In genomic region chr2:20662696-20663095, GRCm38 (mm10) we compare ENCODE assay signal across 22 mouse cellular contexts.
A peak's percentile ranks its signal among the peaks of the same experiment; 100 is the strongest.
DNase-seq lines count a peak whose midpoint lies in the region; TF ChIP-seq lines count a peak whose summit lies in the region.
"Had no signal": no experiment of that assay in that cellular context is flagged by ENCODE, and none has a peak within 500 bp of the region (broad histone marks: within the 10 kb centered on the region; RNA-seq: fewer than 3 reads in every experiment).

No protein-coding gene starts in this region.

- intact Hi-C loops in heart, adult 2 months (cut with DNase I) = no loop called here

- H3K9me3 ChIP-seq in E14TG2a.4 (ENCODE audit: low read length) (no peaks in the 10 kb centered on the region), ES-E14 (ENCODE audit: control insufficient read depth, insufficient read depth, low read depth, low read length) (no peaks in the 10 kb centered on the region)
- H3K9me3 ChIP-seq: embryonic facial prominence, embryonic 13.5 days; embryonic facial prominence, embryonic 15.5 days; forebrain, embryonic 10.5 days; forebrain, embryonic 12.5 days had no signal

- H3K27me3 ChIP-seq in heart, adult 2 months (ENCODE audit: control insufficient read depth, insufficient read depth, low read length) = no peaks in the 10 kb centered on the region
- H3K27me3 ChIP-seq in E14TG2a.4 (ENCODE audit: insufficient read depth, low read length) = no peaks in the 10 kb centered on the region
- H3K27me3 ChIP-seq: CH12.LX; embryonic facial prominence, embryonic 13.5 days; embryonic facial prominence, embryonic 15.5 days; forebrain, embryonic 12.5 days had no signal

- in situ Hi-C loops in ES-E14 (cut with MboI; ENCODE audit: low sequenced_read_pairs in 2 of 2, unreplicated experiment in 2 of 2) = no loop called here

- TF ChIP-seq POLR2A in heart, adult 2 months (IDR thresholded peaks at IDR 0.05; ENCODE audit: insufficient read depth, low read depth, low read length) = no peak

- no peak overlapping the region for H3K4me3 ChIP-seq in heart, adult 2 months
- H3K4me3 ChIP-seq in E14TG2a.4 (replicated peaks; ENCODE audit: low read length) (0 out of 2 replicates have a peak overlapping the region, but pooled peaks have one; percentile 7), ES-E14 (ENCODE audit: insufficient read depth in 1 of 2, low read depth in 1 of 2, low read length in 2 of 2, poor library complexity in 1 of 2, severe bottlenecking in 1 of 2) (no peak overlapping the region)
- H3K4me3 ChIP-seq: embryonic facial prominence, embryonic 13.5 days; embryonic facial prominence, embryonic 15.5 days; erythroblast, embryonic 14.5 days; forebrain, embryonic 10.5 days; forebrain, embryonic 12.5 days had no signal

- no peak for TF ChIP-seq EP300 in heart, adult 2 months (IDR thresholded peaks at IDR 0.05; ENCODE audit: insufficient read depth, low read depth, low read length)

- no peak overlapping the region for H3K27ac ChIP-seq in heart, adult 2 months
- H3K27ac ChIP-seq in ES-E14 (ENCODE audit: insufficient read depth, low read depth, low read length, poor library complexity, severe bottlenecking) = peak overlapping the region; percentile 46; the same call in 1 of the 2 replicates
- H3K27ac ChIP-seq: embryonic facial prominence, embryonic 13.5 days; embryonic facial prominence, embryonic 15.5 days; forebrain, embryonic 10.5 days; forebrain, embryonic 12.5 days had no signal

- H3K36me3 ChIP-seq in heart, adult 2 months (ENCODE audit: control insufficient read depth, insufficient read depth, low read length) = peaks cover 2% of the 10 kb centered on the region; the same call in 1 of the 2 replicates
- H3K36me3 ChIP-seq in E14TG2a.4 (ENCODE audit: insufficient read depth, low read length) (peaks cover 31% of the 10 kb centered on the region), ES-E14 (ENCODE audit: control insufficient read depth, insufficient read depth, low read length, poor library complexity, severe bottlenecking) (peaks cover 2% of the 10 kb centered on the region; the same call in 1 of the 2 replicates)
- H3K36me3 ChIP-seq: forebrain, embryonic 10.5 days; forebrain, embryonic 12.5 days had no signal

- peaks cover 3% of the 10 kb centered on the region for H3K4me1 ChIP-seq in heart, adult 2 months (ENCODE audit: control insufficient read depth, insufficient read depth, low read length)
- H3K4me1 ChIP-seq in E14TG2a.4 (replicated peaks; ENCODE audit: low read depth, low read length) (peaks cover 94% of the 10 kb centered on the region), ES-E14 (ENCODE audit: control insufficient read depth in 2 of 2, insufficient read depth in 2 of 2, low read length in 2 of 2, poor library complexity in 1 of 2) (peaks cover 24 to 28% of the 10 kb centered on the region in 2 experiments)

- H3K79me2 ChIP-seq in heart, adult 2 months (replicated peaks; ENCODE audit: control insufficient read depth, insufficient read depth, low read length) = no peaks in the 10 kb centered on the region; the same call in 1 of the 2 replicates

- DNase-seq in heart, adult 11 months = peak; percentile 52
- no peak for DNase-seq in heart, adult 2 months
- no peak for DNase-seq in ES-E14 (ENCODE audit: low read depth, low spot score)
- DNase-seq in gastrocnemius, postnatal 4 days (ENCODE audit: low spot score in 2 of 2) = no peak
- DNase-seq: adrenal gland, adult 2 months; adrenal gland, postnatal 10 days; adrenal gland, postnatal 25 days; B cell, adult 2 months; cerebellum, adult 11 months; cerebellum, adult 18-20 months; cerebellum, adult 8-10 months; cerebellum, adult 9-11 months; cerebellum, postnatal 14 days; cerebellum, postnatal 36 days; embryo, embryonic 11 days had no signal

- no peak overlapping the region for H3K9ac ChIP-seq in heart, adult 2 months (ENCODE audit: low read depth, low read length)
- no peak overlapping the region; the same call in 1 of the 2 replicates for H3K9ac ChIP-seq in ES-E14 (ENCODE audit: insufficient read depth, low read depth, low read length, poor library complexity, severe bottlenecking)
- H3K9ac ChIP-seq: embryonic facial prominence, embryonic 13.5 days; embryonic facial prominence, embryonic 15.5 days; forebrain, embryonic 12.5 days had no signal

- TF ChIP-seq CTCF in heart, adult 2 months (IDR thresholded peaks at IDR 0.05) = no peak
- no peak for TF ChIP-seq CTCF in E14TG2a.4 (conservative IDR thresholded peaks at IDR 0.05; ENCODE audit: low read length)

- WGBS in heart, adult 2 months = 61% methylated on average over 3 of the region's 3 CpGs

TF ChIP-seq in ES-E14, 5 proteins besides CTCF, POLR2A, EP300 and RAD21:
- TF ChIP-seq MAFK (IDR thresholded peaks at IDR 0.05; ENCODE audit: insufficient read depth, low read depth, low read length) = no peak
- TF ChIP-seq ZNF384 (IDR thresholded peaks at IDR 0.05; ENCODE audit: low read depth, low read length) = no peak
- no peak for TF ChIP-seq HCFC1 (IDR thresholded peaks at IDR 0.05; ENCODE audit: borderline replicate concordance, insufficient read depth, low read length)
